23 mouse cellular contexts compared by ENCODE assay signal in genomic region chr9:118950751-118951150, GRCm38 (mm10). TPM values are rescaled to one million over a fixed set of nuclear protein-coding genes. Genes with fewer than 3 reads are reported as not detected.
DNase-seq lines count a peak whose midpoint lies in the region; ATAC-seq lines count a peak whose summit lies in the region.
"Had no signal": no experiment of that assay in that cellular context is flagged by ENCODE, and none has a peak within 500 bp of the region (broad histone marks: within the 10 kb centered on the region; RNA-seq: fewer than 3 reads in every experiment).

No protein-coding gene starts in this region.

- peak overlapping the region; percentile 73 for H3K27ac ChIP-seq in heart, embryonic 13.5 days (replicated peaks)
- 0 out of 2 replicates have a peak overlapping the region, but pooled peaks have one; percentile 88 for H3K27ac ChIP-seq in lung, embryonic 16.5 days (ENCODE audit: low read length)
- H3K27ac ChIP-seq: forebrain, embryonic 15.5 days; hindbrain, embryonic 15.5 days; limb, embryonic 12.5 days; liver, embryonic 12.5 days; neural tube, embryonic 15.5 days had no signal

- DNase-seq in embryo, embryonic 10 days (ENCODE audit: low spot score) = peak; percentile 72
- DNase-seq in embryo, embryonic 9.5 days (ENCODE audit: extremely low spot score) = no peak
- no peak for DNase-seq in heart, postnatal 25 days (ENCODE audit: low spot score)
- no peak for DNase-seq in lung, postnatal 36 days
- DNase-seq in yolk sac, embryonic 10.5 days (ENCODE audit: low spot score) = peak; percentile 55
- DNase-seq in liver = no peak
- DNase-seq: cerebellum, adult 2 months; cerebellum, postnatal 25 days; gastrocnemius, postnatal 10 days; heart, adult 18-20 months; heart, postnatal 36 days; kidney, adult 2 months; kidney, postnatal 14 days; thymus, adult 18-20 months; thymus, postnatal 4 days had no signal

- ATAC-seq in heart, embryonic 13.5 days (ENCODE audit: extremely low read depth, insufficient number of reproducible peaks, low FRiP score, low TSS enrichment) = no peak
- ATAC-seq in lung, embryonic 16.5 days (ENCODE audit: low read depth) = no peak
- ATAC-seq: forebrain, embryonic 15.5 days; liver, embryonic 12.5 days had no signal

- no peak overlapping the region for H3K9ac ChIP-seq in heart, embryonic 13.5 days
- no peak overlapping the region for H3K9ac ChIP-seq in lung, embryonic 16.5 days (ENCODE audit: low read length)
- H3K9ac ChIP-seq: forebrain, embryonic 15.5 days; hindbrain, embryonic 15.5 days; limb, embryonic 12.5 days; liver, embryonic 12.5 days; neural tube, embryonic 15.5 days had no signal

- 74% methylated on average over 2 of the region's 2 CpGs for WGBS in heart, embryonic 13.5 days
- 82% methylated on average over 2 of the region's 2 CpGs for WGBS in lung, embryonic 16.5 days

- H3K36me3 ChIP-seq in heart, embryonic 13.5 days = peaks cover 2% of the 10 kb centered on the region; the same call in 1 of the 2 replicates
- H3K36me3 ChIP-seq in lung, embryonic 16.5 days (ENCODE audit: control insufficient read depth, insufficient read depth, low read length) = no peaks in the 10 kb centered on the region
- H3K36me3 ChIP-seq: forebrain, embryonic 15.5 days; hindbrain, embryonic 15.5 days; liver, embryonic 12.5 days; neural tube, embryonic 15.5 days had no signal

- H3K9me3 ChIP-seq in heart, embryonic 13.5 days = no peaks in the 10 kb centered on the region
- no peaks in the 10 kb centered on the region for H3K9me3 ChIP-seq in lung, embryonic 16.5 days (ENCODE audit: control insufficient read depth, low read length)
- H3K9me3 ChIP-seq: forebrain, embryonic 15.5 days; hindbrain, embryonic 15.5 days; liver, embryonic 12.5 days; neural tube, embryonic 15.5 days had no signal

- H3K4me3 ChIP-seq in heart, embryonic 13.5 days = no peak overlapping the region
- H3K4me3 ChIP-seq in lung, embryonic 16.5 days (ENCODE audit: low read length) = no peak overlapping the region
- H3K4me3 ChIP-seq: forebrain, embryonic 15.5 days; hindbrain, embryonic 15.5 days; limb, embryonic 12.5 days; liver, embryonic 12.5 days; neural tube, embryonic 15.5 days had no signal

- H3K27me3 ChIP-seq in heart, embryonic 13.5 days (replicated peaks) = no peaks in the 10 kb centered on the region
- H3K27me3 ChIP-seq in lung, embryonic 16.5 days (ENCODE audit: control insufficient read depth, insufficient read depth, low read depth, low read length) = no peaks in the 10 kb centered on the region
- H3K27me3 ChIP-seq: forebrain, embryonic 15.5 days; hindbrain, embryonic 15.5 days; limb, embryonic 12.5 days; liver, embryonic 12.5 days; neural tube, embryonic 15.5 days had no signal

- peaks cover 53% of the 10 kb centered on the region for H3K4me1 ChIP-seq in heart, embryonic 13.5 days
- H3K4me1 ChIP-seq in lung, embryonic 16.5 days (replicated peaks; ENCODE audit: control insufficient read depth, insufficient read depth, low read length) = peaks cover 22% of the 10 kb centered on the region
- H3K4me1 ChIP-seq: forebrain, embryonic 15.5 days; hindbrain, embryonic 15.5 days; neural tube, embryonic 15.5 days had no signal

- H3K4me2 ChIP-seq in heart, embryonic 13.5 days = no peak overlapping the region
- H3K4me2 ChIP-seq in lung, embryonic 16.5 days (ENCODE audit: low read depth, low read length) = no peak overlapping the region
- H3K4me2 ChIP-seq: forebrain, embryonic 15.5 days; hindbrain, embryonic 15.5 days; limb, embryonic 12.5 days; liver, embryonic 12.5 days; midbrain, embryonic 11.5 days; neural tube, embryonic 15.5 days had no signal

- intact Hi-C loops in heart, postnatal 25 days (cut with DNase I) = no loop called here

RNA-seq across cellular contexts. Expression of gene Ctdspl, which starts 24.5 kb away (rescaled TPM):
- 6.8 and 8.2 TPM in 2 replicates for polyA plus RNA-seq in heart, embryonic 13.5 days (2015; fragmentation: Nextera tagmentation; extraction: Ambion mirVana)
- 10 to 100 TPM; 10.1 to 12.7 TPM for total RNA-seq in heart, postnatal 25 days (2021)
- polyA plus RNA-seq in lung, embryonic 16.5 days (2015; fragmentation: Nextera tagmentation; extraction: Ambion mirVana) = 23.3 and 26.7 TPM in 2 replicates

Comparison
In these comparisons a context has a peak if more than half of its experiments do, and no peak if none do; other contexts are left out.
1. DNase-seq: peak in embryo, embryonic 10 days (single experiment) and yolk sac, embryonic 10.5 days (single experiment); none in embryo, embryonic 9.5 days (single experiment), heart, postnatal 25 days (single experiment), lung, postnatal 36 days (single experiment) and liver (single experiment).